Mouse (Mus musculus) G1E (cell line): ENCODE measurements around the gene Sppl2b.
A peak's percentile ranks its signal among the peaks of the same experiment; 100 is the strongest.

Source experiments
- CTCF ChIP-seq: IDR thresholded peaks from 2 replicates; pipeline ENCODE4 v1.5.1; 2012; ENCODE audit warnings: low read depth, low read length, inconsistent platforms, mixed read lengths
- GATA1 ChIP-seq: IDR thresholded peaks from 2 replicates; pipeline ENCODE4 v1.6.1; 2012; ENCODE audit warnings: borderline replicate concordance, low read length, inconsistent platforms, mixed read lengths
- POLR2AphosphoS5 ChIP-seq: IDR thresholded peaks from 2 replicates; pipeline ENCODE4 v1.6.1; 2012; ENCODE audit warnings: low read depth, low read length, inconsistent platforms; ENCODE audit not compliant: insufficient replicate concordance
- TAL1 ChIP-seq: conservative IDR thresholded peaks from 2 replicates; pipeline ENCODE4 v1.6.1; 2012; ENCODE audit warnings: low read depth, low read length, inconsistent platforms, mixed read lengths

- TF ChIP-seq CTCF (no peak), GATA1 (no peak), POLR2AphosphoS5 (no peak), TAL1 (peak; percentile 60)
These were observed 3.4 kb downstream of the Sppl2b start for GRCm38 (mm10) chr10:80858350-80858935.
